Mouse (Mus musculus) cerebellum, adult 2 months (tissue): ENCODE data around the gene Zfp706. TPM values are rescaled to one million over a fixed set of nuclear protein-coding genes. Genes with fewer than 3 reads are reported as not detected.
"Not testable (repeated sequence)": the region's sequence is repeated elsewhere in the genome, so short reads cannot be mapped to it uniquely, and the experiment has no call there.

Experiments
- DNase-seq, 2 experiments: peaks; one replicate each; pipeline ENCODE4 v3.0.0; 2021
- H3K27ac ChIP-seq: fragments of 200-500 bp; 2 replicates; pipeline ENCODE4 v1.5.1; 2012; ENCODE audit warnings: low read length, control low read depth, inconsistent platforms; ENCODE audit not compliant: insufficient read depth
- H3K27me3 ChIP-seq: fragments of 200-500 bp; 2 replicates; pipeline ENCODE4 v1.6.1; 2012; ENCODE audit warnings: inconsistent platforms, mild to moderate bottlenecking, low read length, moderate library complexity; ENCODE audit not compliant: control insufficient read depth, insufficient read depth
- H3K4me1 ChIP-seq: fragments of 200-500 bp; 2 replicates; pipeline ENCODE4 v1.6.1; 2011; ENCODE audit warnings: low read length; ENCODE audit not compliant: control insufficient read depth, insufficient read depth
- H3K4me3 ChIP-seq: fragments of 200-500 bp; replicated peaks from 2 replicates; pipeline ENCODE3; 2011; ENCODE audit warnings: mild to moderate bottlenecking, low read depth, low read length, control low read depth; ENCODE audit not compliant: insufficient read depth
- CTCF ChIP-seq: fragments of 200-500 bp; IDR thresholded peaks from 2 replicates; pipeline ENCODE4 v1.5.1; 2011; ENCODE audit warnings: low read depth, mild to moderate bottlenecking, control low read depth, low read length, moderate library complexity, borderline replicate concordance; ENCODE audit not compliant: insufficient read depth
- POLR2A ChIP-seq: fragments of 200-500 bp; IDR thresholded peaks from 2 replicates; pipeline ENCODE4 v1.6.1; 2011; ENCODE audit warnings: low read length, control low read depth, borderline replicate concordance; ENCODE audit not compliant: insufficient read depth
- WGBS: fragments of 180-500 bp; shearing (Covaris S2); methylation state at CpG from one replicate; pipeline ENCODE4 v1.1.7; 2018; 5-methylcytosine and 5-hydroxymethylcytosine counted together
- polyA plus RNA-seq: library from polyadenylated mRNA; depleted of rRNA; stranded (reverse); fragments of >200 nt; gene quantifications from 2 replicates; pipeline ENCODE4 v1.2.3, GENCODE M21; 2012

Zfp706 gene
- polyA plus RNA-seq, 1 experiment: 125 TPM

- Histone ChIP-seq H3K4me1 (peaks cover 7% of the 10 kb centered on the region), H3K27me3 (no peaks in the 10 kb centered on the region), H3K4me3 (peak overlapping the region; percentile 82), H3K27ac (peak overlapping the region; percentile 92)
- TF ChIP-seq CTCF: no peak
- no peak for TF ChIP-seq POLR2A
- peak in 1 of 2 experiments; percentile 30 for DNase-seq
- WGBS: under 1% methylated on average over 48 of the region's 48 CpGs
Measured at GRCm38 (mm10) chr15:37006475-37007164, 953 bp downstream of the Zfp706 start.

GRCm38 (mm10) chr15:37005793-37006474 lies 1.6 kb downstream of the Zfp706 start:
- Histone ChIP-seq H3K4me1 (peaks cover 7% of the 10 kb centered on the region), H3K4me3 (peak overlapping the region; percentile 82), H3K27ac (no peak overlapping the region), H3K27me3 (no peaks in the 10 kb centered on the region)
- no peak for DNase-seq
- WGBS: 28% methylated on average over 7 of the region's 7 CpGs
- TF ChIP-seq CTCF: no peak
- TF ChIP-seq POLR2A: no peak

GRCm38 (mm10) chr15:37004858-37005257 lies 2.7 kb downstream of the Zfp706 start:
- 54% methylated on average over 5 of the region's 5 CpGs for WGBS
- Histone ChIP-seq H3K27me3 (no peaks in the 10 kb centered on the region), H3K27ac (no peak overlapping the region), H3K4me1 (peaks cover 7% of the 10 kb centered on the region), H3K4me3 (no peak overlapping the region)
- no peak for DNase-seq
- TF ChIP-seq CTCF: no peak
- no peak for TF ChIP-seq POLR2A

GRCm38 (mm10) chr15:37002276-37002675 lies 5.3 kb downstream of the Zfp706 start:
- peaks cover 5% of the 10 kb centered on the region for H3K4me1 ChIP-seq
- WGBS: 44% methylated on average over 7 of the region's 7 CpGs
- H3K27ac ChIP-seq: no peak overlapping the region
- no peaks in the 10 kb centered on the region for H3K27me3 ChIP-seq
- no peak overlapping the region for H3K4me3 ChIP-seq
- TF ChIP-seq POLR2A (no peak), CTCF (no peak)
- DNase-seq: no peak

GRCm38 (mm10) chr15:36999602-37000001 lies 8.0 kb downstream of the Zfp706 start:
- H3K27ac ChIP-seq, H3K4me3 ChIP-seq, H3K4me1 ChIP-seq, H3K27me3 ChIP-seq, DNase-seq: not testable (repeated sequence)
- WGBS: 92% methylated on average over 7 of the region's 7 CpGs

GRCm38 (mm10) chr15:36995166-36995565 lies 12.4 kb downstream of the Zfp706 start:
- no peak overlapping the region for H3K4me3 ChIP-seq
- TF ChIP-seq CTCF: no peak
- no peak for TF ChIP-seq POLR2A
- no peak overlapping the region for H3K27ac ChIP-seq
- 94% methylated on average over 4 of the region's 4 CpGs for WGBS
- no peak for DNase-seq
- H3K4me1 ChIP-seq: no peaks in the 10 kb centered on the region; the same call in 1 of the 2 replicates
- no peaks in the 10 kb centered on the region for H3K27me3 ChIP-seq

GRCm38 (mm10) chr15:36994665-36995064 lies 12.9 kb downstream of the Zfp706 start:
- Histone ChIP-seq H3K4me3 (no peak overlapping the region), H3K27me3 (no peaks in the 10 kb centered on the region), H3K4me1 (no peaks in the 10 kb centered on the region; the same call in 1 of the 2 replicates), H3K27ac (no peak overlapping the region)
- 58% methylated on average over 1 of the region's 1 CpGs for WGBS
- no peak for TF ChIP-seq POLR2A
- no peak for TF ChIP-seq CTCF
- no peak for DNase-seq

- Histone ChIP-seq H3K4me1 (no peaks in the 10 kb centered on the region; the same call in 1 of the 2 replicates), H3K4me3 (no peak overlapping the region), H3K27ac (no peak overlapping the region), H3K27me3 (no peaks in the 10 kb centered on the region)
- no peak for DNase-seq
- WGBS: 21% methylated on average over 8 of the region's 8 CpGs
- TF ChIP-seq CTCF: no peak
- TF ChIP-seq POLR2A: no peak
Measured at GRCm38 (mm10) chr15:36993435-36994178, 14.0 kb downstream of the Zfp706 start.
